Mouse (Mus musculus) cerebellum, adult 8-10 months (tissue): ENCODE measurements around the gene Orm1.

Experiments
- DNase-seq: peaks from one replicate; pipeline ENCODE4 v3.0.0; 2022

Gene Orm1

GRCm38 (mm10) chr4:63344295-63344694 is at the start of gene Orm1:
TSS of gene Orm1 (plus strand) at chr4:63344560.
- no peak for DNase-seq

GRCm38 (mm10) chr4:63295641-63296040 is 48.7 kb upstream of the Orm1 start:
- DNase-seq: no peak

DNA sequence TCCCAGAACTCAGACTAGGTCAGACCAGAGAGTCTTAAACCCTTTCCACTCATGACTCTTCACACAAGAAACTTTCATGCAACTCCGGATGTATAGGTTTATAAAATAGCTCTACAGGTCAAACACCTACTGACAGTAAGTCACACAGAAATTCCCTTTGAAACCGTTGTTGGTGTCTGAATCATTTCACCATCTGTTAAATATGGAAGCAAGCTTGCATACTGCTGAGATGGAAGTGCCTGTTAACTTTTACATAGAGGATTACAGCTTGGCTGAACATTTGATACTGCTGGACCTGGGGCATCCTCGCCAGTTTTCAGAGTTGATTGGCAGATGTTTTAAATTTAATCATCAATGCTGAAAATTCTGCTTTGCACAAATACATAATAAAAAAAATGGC is 48.1 kb upstream of the Orm1 start:
- DNase-seq: no peak

DNA sequence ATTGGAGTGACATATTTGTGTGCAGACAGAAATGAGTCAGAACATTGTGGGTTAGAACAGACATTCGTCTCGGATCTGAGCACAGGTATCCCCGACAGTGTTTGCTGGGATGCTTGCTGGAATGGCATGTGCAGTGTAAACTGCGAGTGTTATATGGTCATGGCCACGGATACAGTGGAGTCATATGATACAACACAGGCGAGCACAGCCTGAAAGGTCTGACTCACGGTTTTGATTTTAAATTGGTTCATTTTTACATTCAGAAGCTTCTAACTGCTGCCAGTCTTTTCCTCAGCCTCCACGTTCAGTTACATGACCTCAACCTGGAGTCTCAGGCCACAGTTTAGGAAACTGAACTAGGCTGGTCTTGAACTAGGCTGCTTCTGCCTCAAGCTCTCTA is 47.5 kb upstream of the Orm1 start:
- no peak for DNase-seq

DNA sequence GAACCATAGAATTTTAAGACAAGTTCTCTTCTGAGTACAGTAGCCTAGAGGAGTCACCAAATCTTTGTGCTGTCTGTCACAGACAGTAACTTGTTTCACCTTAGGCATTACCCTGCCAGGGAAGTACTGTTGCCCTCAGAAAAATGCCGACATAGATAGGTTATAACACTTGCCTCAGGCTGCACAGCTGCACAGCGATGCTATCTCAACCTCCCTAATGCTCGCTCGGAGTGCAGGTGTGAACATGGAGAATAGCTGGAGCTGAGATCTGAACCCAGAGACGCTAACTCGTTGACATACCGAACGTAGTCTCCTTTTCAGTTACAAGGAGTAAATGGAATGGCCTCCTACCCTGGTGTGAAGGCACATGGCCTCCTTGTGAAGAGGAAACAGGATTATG is 46.2 kb upstream of the Orm1 start:
- no peak for DNase-seq

- no peak for DNase-seq
These were observed 41.7 kb upstream of the Orm1 start for GRCm38 (mm10) chr4:63302641-63303040.

DNA sequence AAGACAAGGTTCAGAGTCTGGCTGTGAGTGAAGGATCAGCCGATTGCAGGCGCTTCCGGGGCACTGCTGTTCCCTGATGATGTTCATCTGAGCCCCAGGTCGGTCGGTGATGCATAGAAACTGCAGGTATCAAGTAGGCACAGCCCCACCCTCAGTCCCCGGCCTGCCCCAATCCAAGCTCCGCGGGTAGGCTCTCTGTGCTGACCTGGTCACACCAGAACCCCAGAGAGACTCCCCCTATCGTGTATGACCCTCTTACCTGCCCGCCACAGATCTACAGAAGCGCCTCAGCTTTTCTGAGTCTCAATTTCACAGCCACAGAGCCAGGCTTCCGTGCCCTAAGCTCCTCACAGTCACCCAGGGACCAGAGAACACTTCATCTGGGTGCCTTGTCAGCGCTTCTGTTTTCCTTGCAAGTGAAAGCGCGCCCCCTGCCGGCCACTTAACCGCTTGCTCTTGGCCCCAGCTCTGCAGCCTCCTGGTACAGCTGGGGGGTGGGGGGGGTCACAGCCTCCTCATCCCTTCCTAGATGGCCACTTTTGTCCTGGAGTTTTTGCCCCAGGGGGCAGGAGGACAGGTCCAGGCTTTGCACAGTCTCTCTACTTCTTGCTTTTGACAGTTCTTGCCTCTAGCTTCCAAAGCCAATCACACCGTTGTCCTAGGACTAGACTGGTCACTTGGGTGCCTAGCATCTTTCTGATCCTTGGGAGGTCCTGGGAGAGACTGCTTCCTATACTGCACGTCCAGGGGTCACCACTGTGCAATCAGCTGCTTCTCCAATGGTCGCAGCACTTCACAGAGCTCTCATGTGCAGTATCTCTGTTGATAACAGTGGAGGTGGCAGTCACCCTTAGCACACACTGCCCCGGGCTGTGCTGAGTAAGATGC is 36.9 kb upstream of the Orm1 start:
- DNase-seq: peak; percentile 92

DNA sequence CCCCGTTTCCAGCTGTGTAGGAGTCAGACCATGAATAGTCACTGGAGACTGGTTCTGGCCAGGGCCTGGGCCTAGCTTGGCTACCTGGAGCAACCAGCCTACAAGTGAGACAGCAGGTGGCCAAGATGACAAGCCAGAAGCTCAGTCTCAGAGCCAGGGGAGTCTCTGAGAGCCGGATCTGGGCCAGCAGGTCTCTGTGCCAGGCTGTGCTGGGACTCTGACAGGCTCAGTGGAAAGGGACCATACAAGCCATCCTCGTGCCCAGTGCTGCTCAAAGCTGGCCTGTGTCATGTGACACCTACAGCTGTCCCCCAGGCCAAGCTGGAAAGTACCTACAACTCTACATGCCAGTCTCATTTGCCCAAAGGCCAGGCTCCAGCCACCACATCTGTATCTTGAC is 36.0 kb upstream of the Orm1 start:
- peak; percentile 56 for DNase-seq

- DNase-seq: no peak
These were observed 34.0 kb upstream of the Orm1 start for GRCm38 (mm10) chr4:63310247-63310855.

GRCm38 (mm10) chr4:63311426-63311825 is 32.9 kb upstream of the Orm1 start:
- no peak for DNase-seq

- no peak for DNase-seq
These were observed 30.3 kb upstream of the Orm1 start for GRCm38 (mm10) chr4:63314063-63314462.

DNA sequence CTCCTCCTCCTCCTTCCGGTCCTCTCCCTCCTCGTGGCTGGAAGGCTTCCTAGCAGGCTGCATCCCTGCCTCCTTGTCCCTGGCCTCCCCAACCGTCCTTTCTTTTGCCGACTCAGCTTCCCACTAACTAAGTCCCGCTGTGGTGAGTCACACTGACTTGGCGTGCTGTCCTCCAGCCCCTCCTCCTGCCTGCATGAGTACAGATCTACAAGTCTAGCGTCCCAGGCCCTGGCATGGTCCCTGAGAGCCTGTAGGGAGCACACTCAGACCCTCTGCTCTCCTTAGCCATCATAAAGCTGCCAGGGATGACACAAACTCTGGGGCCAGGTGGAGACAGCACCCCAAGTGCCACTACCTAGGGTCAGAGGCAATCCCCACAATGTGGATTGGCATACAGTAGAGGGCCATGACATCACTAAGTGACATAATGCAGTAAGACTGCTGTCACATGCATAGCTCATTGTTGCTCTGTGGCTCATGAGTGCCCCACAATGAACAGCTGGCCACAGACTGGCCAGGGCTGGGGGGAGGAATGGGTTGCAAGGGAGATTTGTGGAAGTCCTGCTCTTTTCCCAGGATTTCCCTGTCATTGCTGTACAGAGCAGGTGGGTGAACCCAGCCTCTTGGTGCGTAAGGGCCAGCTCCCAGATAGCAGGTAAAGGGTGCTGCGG is 28.1 kb upstream of the Orm1 start:
- DNase-seq: no peak

GRCm38 (mm10) chr4:63319566-63319965 is 24.8 kb upstream of the Orm1 start:
- DNase-seq: peak; percentile 59

GRCm38 (mm10) chr4:63323275-63323815 is 21.0 kb upstream of the Orm1 start:
- DNase-seq: no peak

DNA sequence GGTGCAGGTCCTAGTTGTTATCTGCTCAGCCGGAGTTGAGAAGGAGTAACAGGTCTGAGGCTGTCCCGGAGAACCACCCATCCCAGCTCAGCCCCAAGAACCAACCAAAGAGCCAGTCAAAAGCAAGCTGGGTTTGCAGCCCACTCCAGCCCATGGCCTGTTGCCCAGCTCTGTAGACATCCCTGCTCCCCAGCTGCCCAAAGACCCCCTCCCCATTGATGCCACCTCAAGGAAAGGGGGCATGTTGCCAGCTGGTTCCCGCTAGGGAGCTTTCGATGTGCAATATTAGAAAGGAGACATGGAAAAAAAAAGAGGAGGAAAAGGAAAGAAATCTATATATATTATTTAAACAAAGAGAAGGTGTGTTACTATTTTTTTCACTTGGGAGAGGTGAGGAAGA is 11.0 kb upstream of the Orm1 start:
- no peak for DNase-seq

DNA sequence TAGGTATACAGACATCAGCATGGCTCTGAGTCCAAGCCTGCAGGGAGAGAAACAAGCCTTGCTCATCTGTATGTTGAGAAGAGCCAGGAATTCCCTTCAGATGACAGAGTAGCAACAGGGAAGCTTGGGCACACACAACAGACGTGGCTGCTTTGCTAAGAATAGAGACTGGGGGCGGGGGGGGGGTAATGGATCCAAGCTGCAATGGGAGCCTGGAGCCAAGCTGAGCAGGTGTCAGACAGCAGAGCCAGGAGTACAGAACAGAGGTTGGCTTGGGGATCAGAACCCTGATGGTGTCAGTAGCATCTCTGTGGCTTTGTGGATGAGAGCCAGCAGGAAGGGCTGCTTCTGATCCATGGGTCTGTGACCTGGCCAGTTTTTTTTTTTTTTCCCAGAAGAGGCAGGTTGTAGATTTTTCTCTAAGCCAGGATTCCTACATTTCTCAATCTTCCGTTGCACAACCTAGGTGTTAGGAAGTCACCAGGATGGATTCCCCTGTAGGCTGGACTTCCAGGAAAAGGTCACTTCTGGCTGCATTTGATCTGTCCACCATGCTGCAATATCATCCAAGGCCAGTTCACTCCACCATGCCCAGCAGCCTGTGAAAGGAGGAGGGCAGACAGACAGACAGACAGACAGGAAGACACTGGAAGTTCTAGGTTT is 5.8 kb upstream of the Orm1 start:
- no peak for DNase-seq

GRCm38 (mm10) chr4:63342491-63342890 is 1.9 kb upstream of the Orm1 start:
- DNase-seq: no peak

- DNase-seq: no peak
These were observed 752 bp upstream of the Orm1 start for GRCm38 (mm10) chr4:63343608-63344007.

DNA sequence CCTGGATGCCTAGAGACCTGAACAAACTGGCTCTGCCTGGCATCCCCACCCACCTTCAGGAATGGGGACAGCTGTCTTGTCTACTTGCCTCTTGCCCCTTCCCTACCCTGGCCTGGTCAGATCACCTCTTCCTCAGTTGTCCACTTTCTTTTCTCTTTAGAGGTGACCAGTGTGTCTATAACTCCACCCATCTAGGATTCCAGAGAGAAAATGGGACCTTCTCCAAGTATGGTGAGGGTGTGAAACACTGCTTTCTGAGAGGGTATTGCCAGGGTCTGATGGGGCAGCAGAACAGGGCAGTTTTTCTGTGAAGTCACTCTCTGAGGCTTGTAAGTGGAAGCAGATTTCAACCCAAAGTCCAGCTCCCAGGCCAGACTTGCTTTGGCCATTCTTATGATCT is 901 bp downstream of the Orm1 start:
- no peak for DNase-seq

DNA sequence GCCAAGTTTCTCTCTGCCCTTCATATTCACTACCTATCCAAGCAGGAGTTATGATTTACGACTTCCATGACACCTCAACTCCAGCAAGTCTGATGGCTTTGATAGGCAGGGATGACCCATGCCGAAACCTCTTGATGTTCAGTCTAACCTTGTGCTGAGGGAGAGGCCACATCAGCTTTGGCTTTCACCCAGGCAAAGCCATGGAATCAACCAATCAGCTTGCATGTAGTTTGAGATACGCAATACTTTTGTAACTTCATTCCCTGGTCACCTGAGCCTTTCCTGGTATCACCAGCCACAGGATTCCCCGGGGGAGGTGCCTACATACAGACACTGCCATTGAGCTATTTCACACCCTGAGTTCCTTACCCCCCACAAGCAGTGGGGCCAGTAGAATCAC is 2.3 kb downstream of the Orm1 start:
- no peak for DNase-seq

DNA sequence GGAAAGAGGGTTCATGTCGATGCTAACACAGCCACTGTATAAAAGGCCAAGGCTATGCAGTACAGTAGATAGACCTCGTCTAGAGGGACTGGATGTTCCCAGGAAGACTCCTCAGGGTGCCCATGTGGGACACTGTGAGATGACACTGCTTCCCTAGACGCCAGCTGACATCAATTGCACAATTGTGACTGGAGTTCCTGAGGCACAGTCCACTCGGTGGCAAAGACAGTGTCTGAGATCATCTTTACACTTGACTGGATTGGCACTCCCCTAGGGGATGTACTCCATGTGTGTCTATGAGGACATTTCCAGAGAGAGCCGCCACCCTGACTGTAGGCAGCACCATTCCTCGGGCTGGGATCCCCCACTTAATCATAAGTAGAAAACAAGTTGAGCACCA is 4.2 kb downstream of the Orm1 start:
- DNase-seq: no peak

DNA sequence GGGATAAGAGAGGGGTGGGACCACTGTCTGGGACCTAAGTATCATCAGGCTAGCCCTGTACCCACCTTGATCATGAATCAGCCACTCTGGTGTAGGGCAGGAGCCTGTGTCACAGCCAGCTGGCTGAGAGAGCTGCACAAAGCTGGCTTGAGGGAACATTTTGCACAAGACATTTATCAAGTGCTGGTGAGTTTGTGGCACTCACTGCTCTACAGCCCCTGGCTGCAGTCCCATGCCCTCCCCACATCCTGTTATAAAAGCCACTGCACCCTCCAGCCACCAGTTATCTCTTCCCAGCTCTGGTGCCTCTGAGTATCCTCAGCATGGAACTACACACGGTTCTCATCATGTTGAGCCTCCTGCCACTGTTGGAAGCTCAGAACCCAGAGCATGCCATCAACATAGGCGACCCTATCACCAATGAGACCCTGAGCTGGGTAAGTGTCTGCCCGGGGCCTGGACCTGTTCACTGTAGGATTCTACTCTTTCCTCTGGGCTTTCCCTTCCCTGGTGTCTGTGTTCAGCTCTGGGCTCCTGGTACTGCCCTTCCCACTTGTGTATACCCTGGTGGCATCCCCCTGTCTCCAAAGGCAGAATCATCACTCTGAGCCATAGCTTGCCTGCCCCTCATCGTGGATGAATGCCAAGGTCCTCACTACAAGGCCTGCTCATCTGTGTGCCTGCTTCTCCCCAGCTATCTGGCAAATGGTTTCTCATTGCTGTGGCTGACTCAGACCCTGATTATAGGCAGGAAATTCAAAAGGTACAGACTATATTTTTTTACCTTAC is 11.7 kb downstream of the Orm1 start, which contains the start of gene Orm3:
Gene Orm3, plus strand, starts transcription at position 286 of the 789 bp plus-strand sequence.
- no peak for DNase-seq
